Mouse (Mus musculus) liver, embryonic 14.5 days (tissue): Measurements from ENCODE around the gene Arhgap17.

Experiments used
- CTCF ChIP-seq: IDR thresholded peaks from 2 replicates; pipeline ENCODE4 v1.5.1; 2016; ENCODE audit warnings: antibody characterized with exemption, low read depth, control low read depth
- EP300 ChIP-seq: IDR thresholded peaks from 2 replicates; pipeline ENCODE4 v1.6.1; 2016; ENCODE audit warnings: antibody characterized with exemption, low read depth

DNA sequence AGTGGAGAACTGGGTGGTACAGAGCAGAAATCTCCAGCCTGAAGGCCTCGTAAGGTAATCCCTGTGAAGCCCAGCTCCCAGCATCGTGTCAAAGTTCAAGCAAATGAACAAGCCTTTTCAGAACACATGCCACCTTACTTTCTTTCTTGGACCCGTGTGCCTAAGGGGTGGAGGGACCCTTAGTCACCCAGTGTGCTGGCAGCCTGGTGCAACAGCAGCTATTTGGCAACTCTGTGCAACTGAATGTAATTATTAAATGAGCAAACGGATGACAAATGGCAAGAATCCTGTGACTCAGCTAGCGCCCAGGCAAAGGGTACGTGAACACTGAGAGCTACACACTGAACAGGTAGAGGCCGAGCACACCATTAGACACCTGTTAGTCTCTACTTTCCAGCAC is 75.8 kb downstream of the Arhgap17 start:
- TF ChIP-seq CTCF (no peak), EP300 (no peak)
